Mouse (Mus musculus) neural tube, embryonic 13.5 days (tissue): ENCODE measurements at regions not wholly inside any gene's neighbourhood (a gene's known extent, or its start where the extent isn't known, plus 50 kb on each side); places are given as distances from the start of the nearest gene placed in this dataset.
A peak's percentile ranks its signal among the peaks of the same experiment; 100 is the strongest.

Experiments used
- ATAC-seq: fragments of 200-750 bp; cut with Nextera tagmentation; 2 replicates; pipeline ENCODE4 v1.8.0; 2017; ENCODE audit warnings: low read depth, mild to moderate bottlenecking, moderate TSS enrichment, moderate library complexity
- H3K27ac ChIP-seq: fragments of 300-500 bp; sonication (generic); replicated peaks from 2 replicates; pipeline ENCODE4 v1.5.1; 2015; ENCODE audit warnings: moderate library complexity, mild to moderate bottlenecking, inconsistent platforms
- H3K27me3 ChIP-seq: fragments of 300-500 bp; sonication (generic); 2 replicates; pipeline ENCODE4 v1.6.1; 2015; ENCODE audit warnings: mild to moderate bottlenecking, inconsistent platforms
- H3K36me3 ChIP-seq: fragments of 300-500 bp; sonication (generic); 2 replicates; pipeline ENCODE4 v1.6.1; 2015; ENCODE audit warnings: mild to moderate bottlenecking, inconsistent platforms
- H3K4me1 ChIP-seq: fragments of 300-500 bp; sonication (generic); replicated peaks from 2 replicates; pipeline ENCODE4 v1.6.1; 2015; ENCODE audit warnings: inconsistent platforms
- H3K4me2 ChIP-seq: fragments of 300-500 bp; sonication (generic); 2 replicates; pipeline ENCODE4 v1.6.1; 2015; ENCODE audit warnings: inconsistent platforms, mild to moderate bottlenecking, moderate library complexity
- H3K4me3 ChIP-seq: fragments of 300-500 bp; sonication (generic); 2 replicates; pipeline ENCODE4 v1.5.1; 2015; ENCODE audit warnings: mild to moderate bottlenecking, inconsistent platforms
- H3K9ac ChIP-seq: fragments of 300-500 bp; sonication (generic); 2 replicates; pipeline ENCODE4 v1.6.1; 2015; ENCODE audit warnings: moderate library complexity, mild to moderate bottlenecking, inconsistent platforms
- H3K9me3 ChIP-seq: fragments of 300-500 bp; sonication (generic); 2 replicates; pipeline ENCODE4 v1.6.1; 2016; ENCODE audit warnings: inconsistent platforms
- WGBS: fragments of 180-500 bp; shearing (Covaris S2); methylation state at CpG from one replicate; pipeline ENCODE4 v1.1.7; 2015; 5-methylcytosine and 5-hydroxymethylcytosine counted together

- ATAC-seq = no peak
These were observed 642.1 kb upstream of the A830018L16Rik start for GRCm38 (mm10) chr1:10771793-10772192.

GRCm38 (mm10) chr1:10794074-10794783 is 619.7 kb upstream of the A830018L16Rik start:
- 60% methylated on average over 6 of the region's 6 CpGs for WGBS
- no peak overlapping the region for H3K9ac ChIP-seq
- H3K27me3 ChIP-seq = no peaks in the 10 kb centered on the region
- no peaks in the 10 kb centered on the region for H3K36me3 ChIP-seq
- H3K9me3 ChIP-seq = no peaks in the 10 kb centered on the region
- H3K27ac ChIP-seq = no peak overlapping the region
- H3K4me1 ChIP-seq = no peaks in the 10 kb centered on the region
- H3K4me3 ChIP-seq = no peak overlapping the region
- H3K4me2 ChIP-seq = no peak overlapping the region
- no peak for ATAC-seq

More at GRCm38 (mm10) chr1:10771793-10772192, 642.1 kb upstream of the A830018L16Rik start:
- Histone ChIP-seq H3K9ac (no peak overlapping the region), H3K4me3 (no peak overlapping the region), H3K27ac (no peak overlapping the region), H3K4me1 (no peaks in the 10 kb centered on the region), H3K9me3 (no peaks in the 10 kb centered on the region), H3K4me2 (no peak overlapping the region), H3K36me3 (no peaks in the 10 kb centered on the region), H3K27me3 (no peaks in the 10 kb centered on the region)
- WGBS = 72% methylated on average over 3 of the region's 3 CpGs

GRCm38 (mm10) chr1:10835653-10836415 is 578.1 kb upstream of the A830018L16Rik start:
- H3K27ac ChIP-seq = no peak overlapping the region
- no peak overlapping the region for H3K4me3 ChIP-seq
- ATAC-seq = peak; percentile 53; the same call in 1 of the 2 replicates
- no peaks in the 10 kb centered on the region for H3K36me3 ChIP-seq
- WGBS = 61% methylated on average over 6 of the region's 6 CpGs
- no peak overlapping the region for H3K4me2 ChIP-seq
- no peaks in the 10 kb centered on the region for H3K27me3 ChIP-seq
- peaks cover 10% of the 10 kb centered on the region; the same call in 1 of the 2 replicates for H3K9me3 ChIP-seq
- no peak overlapping the region for H3K9ac ChIP-seq
- H3K4me1 ChIP-seq = no peaks in the 10 kb centered on the region

- no peak overlapping the region for H3K4me3 ChIP-seq
- H3K4me1 ChIP-seq = no peaks in the 10 kb centered on the region
- peaks cover 10% of the 10 kb centered on the region; the same call in 1 of the 2 replicates for H3K9me3 ChIP-seq
- 78% methylated on average over 2 of the region's 2 CpGs for WGBS
- no peaks in the 10 kb centered on the region for H3K27me3 ChIP-seq
- H3K36me3 ChIP-seq = no peaks in the 10 kb centered on the region
- H3K9ac ChIP-seq = no peak overlapping the region
- H3K4me2 ChIP-seq = no peak overlapping the region
- ATAC-seq = no peak
- no peak overlapping the region for H3K27ac ChIP-seq
These were observed 576.7 kb upstream of the A830018L16Rik start for GRCm38 (mm10) chr1:10837180-10837579.

GRCm38 (mm10) chr1:10852934-10853333 is 561.0 kb upstream of the A830018L16Rik start:
- no peaks in the 10 kb centered on the region for H3K4me1 ChIP-seq
- H3K9ac ChIP-seq = no peak overlapping the region
- H3K9me3 ChIP-seq = no peaks in the 10 kb centered on the region
- WGBS = 93% methylated on average over 2 of the region's 2 CpGs
- H3K27me3 ChIP-seq = no peaks in the 10 kb centered on the region
- H3K4me2 ChIP-seq = no peak overlapping the region
- H3K27ac ChIP-seq = no peak overlapping the region
- no peaks in the 10 kb centered on the region for H3K36me3 ChIP-seq
- ATAC-seq = no peak
- H3K4me3 ChIP-seq = no peak overlapping the region

- H3K4me2 ChIP-seq = no peak overlapping the region
- H3K4me3 ChIP-seq = no peak overlapping the region
- WGBS = 20% methylated on average over 1 of the region's 1 CpGs
- no peak overlapping the region for H3K9ac ChIP-seq
- ATAC-seq = no peak
- H3K27ac ChIP-seq = no peak overlapping the region
- no peaks in the 10 kb centered on the region for H3K4me1 ChIP-seq
- H3K9me3 ChIP-seq = no peaks in the 10 kb centered on the region
- H3K27me3 ChIP-seq = no peaks in the 10 kb centered on the region
- H3K36me3 ChIP-seq = no peaks in the 10 kb centered on the region
These were observed 559.4 kb upstream of the A830018L16Rik start for GRCm38 (mm10) chr1:10854495-10854894.

GRCm38 (mm10) chr1:10871163-10871853 is 542.6 kb upstream of the A830018L16Rik start:
- WGBS = 88% methylated on average over 5 of the region's 5 CpGs
- no peak overlapping the region for H3K4me2 ChIP-seq
- no peak for ATAC-seq
- no peaks in the 10 kb centered on the region for H3K9me3 ChIP-seq
- H3K27me3 ChIP-seq = no peaks in the 10 kb centered on the region
- H3K9ac ChIP-seq = no peak overlapping the region
- no peak overlapping the region for H3K4me3 ChIP-seq
- no peaks in the 10 kb centered on the region for H3K4me1 ChIP-seq
- no peak overlapping the region for H3K27ac ChIP-seq
- H3K36me3 ChIP-seq = no peaks in the 10 kb centered on the region

GRCm38 (mm10) chr1:10872266-10872665 is 541.6 kb upstream of the A830018L16Rik start:
- H3K9me3 ChIP-seq = no peaks in the 10 kb centered on the region
- no peak overlapping the region for H3K9ac ChIP-seq
- H3K4me3 ChIP-seq = no peak overlapping the region
- no peak overlapping the region for H3K4me2 ChIP-seq
- H3K4me1 ChIP-seq = no peaks in the 10 kb centered on the region
- no peaks in the 10 kb centered on the region for H3K36me3 ChIP-seq
- no peak overlapping the region for H3K27ac ChIP-seq
- no peaks in the 10 kb centered on the region for H3K27me3 ChIP-seq
- ATAC-seq = no peak

GRCm38 (mm10) chr1:10872726-10873125 is 541.2 kb upstream of the A830018L16Rik start:
- H3K9ac ChIP-seq = no peak overlapping the region
- H3K4me1 ChIP-seq = no peaks in the 10 kb centered on the region
- 78% methylated on average over 2 of the region's 2 CpGs for WGBS
- H3K4me2 ChIP-seq = no peak overlapping the region
- H3K9me3 ChIP-seq = no peaks in the 10 kb centered on the region
- H3K27me3 ChIP-seq = no peaks in the 10 kb centered on the region
- H3K4me3 ChIP-seq = no peak overlapping the region
- no peaks in the 10 kb centered on the region for H3K36me3 ChIP-seq
- no peak for ATAC-seq
- no peak overlapping the region for H3K27ac ChIP-seq

GRCm38 (mm10) chr1:10877391-10878170 is 536.3 kb upstream of the A830018L16Rik start:
- Histone ChIP-seq H3K4me1 (no peaks in the 10 kb centered on the region), H3K27me3 (no peaks in the 10 kb centered on the region), H3K4me3 (no peak overlapping the region), H3K4me2 (no peak overlapping the region), H3K9ac (no peak overlapping the region), H3K36me3 (no peaks in the 10 kb centered on the region), H3K9me3 (no peaks in the 10 kb centered on the region), H3K27ac (no peak overlapping the region)
- WGBS = 58% methylated on average over 2 of the region's 2 CpGs
- ATAC-seq = no peak

- Histone ChIP-seq H3K4me3 (no peak overlapping the region), H3K4me1 (no peaks in the 10 kb centered on the region), H3K9me3 (no peaks in the 10 kb centered on the region), H3K27ac (no peak overlapping the region), H3K36me3 (no peaks in the 10 kb centered on the region), H3K4me2 (no peak overlapping the region), H3K9ac (no peak overlapping the region), H3K27me3 (no peaks in the 10 kb centered on the region)
- WGBS = 68% methylated on average over 3 of the region's 3 CpGs
- no peak for ATAC-seq
These were observed 535.6 kb upstream of the A830018L16Rik start for GRCm38 (mm10) chr1:10878221-10878760.
